Mouse (Mus musculus): ENCODE data around the gene Grin3a.

DNA sequence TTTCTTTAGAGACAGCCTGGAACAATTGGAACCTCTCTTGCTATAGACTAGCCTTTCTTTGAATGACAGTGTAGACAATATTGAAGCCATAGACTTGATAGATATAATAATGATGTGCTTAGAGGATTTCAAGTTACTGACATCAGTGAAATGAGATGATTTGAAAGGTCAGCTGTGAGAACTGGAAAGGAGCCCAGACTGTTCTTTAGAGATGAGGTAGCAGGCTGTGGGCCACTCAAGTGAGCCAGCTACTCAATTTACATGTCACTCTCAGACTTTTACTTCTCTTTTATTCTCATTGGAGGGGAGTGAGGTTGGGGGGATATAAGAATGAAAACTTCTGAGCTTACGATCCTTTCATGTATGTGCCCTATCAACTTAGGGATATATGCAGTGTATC is 186.1 kb downstream of the Grin3a start:
- TF ChIP-seq CTCF (IDR thresholded peaks at IDR 0.05; ENCODE audit: control insufficient read depth, insufficient read depth, insufficient replicate concordance, low read depth, low read length): no peak
- TF ChIP-seq POLR2A (IDR thresholded peaks at IDR 0.05; ENCODE audit: control insufficient read depth, low read depth, low read length): no peak
